Mouse (Mus musculus) small intestine, adult 2 months (tissue): ENCODE data around the gene Cstb. TPM values are rescaled to one million over a fixed set of nuclear protein-coding genes. Genes with fewer than 3 reads are reported as not detected.
A peak's percentile ranks its signal among the peaks of the same experiment; 100 is the strongest.
"Not testable (repeated sequence)": the region's sequence is repeated elsewhere in the genome, so short reads cannot be mapped to it uniquely, and the experiment has no call there.

Source experiments
- H3K27ac ChIP-seq: fragments of 200-500 bp; 2 replicates; pipeline ENCODE4 v1.5.1; 2012; ENCODE audit warnings: low read depth, low read length, control low read depth, inconsistent platforms; ENCODE audit not compliant: insufficient read depth
- H3K27me3 ChIP-seq: fragments of 200-500 bp; 2 replicates; pipeline ENCODE4 v1.6.1; 2012; ENCODE audit warnings: mild to moderate bottlenecking, moderate library complexity, low read length, inconsistent platforms; ENCODE audit not compliant: control insufficient read depth, insufficient read depth
- H3K36me3 ChIP-seq: fragments of 200-500 bp; 2 replicates; pipeline ENCODE4 v1.6.1; 2012; ENCODE audit warnings: mild to moderate bottlenecking, low read length, control low read depth, inconsistent platforms; ENCODE audit not compliant: control insufficient read depth, insufficient read depth
- H3K4me1 ChIP-seq: fragments of 200-500 bp; 2 replicates; pipeline ENCODE4 v1.6.1; 2012; ENCODE audit warnings: low read length, inconsistent platforms, mixed read lengths; ENCODE audit not compliant: control insufficient read depth, insufficient read depth, insufficient read length
- H3K4me3 ChIP-seq: fragments of 200-500 bp; 2 replicates; pipeline ENCODE4 v1.5.1; 2012; ENCODE audit warnings: low read depth, mild to moderate bottlenecking, control low read depth, inconsistent platforms, low read length, moderate library complexity
- CTCF ChIP-seq: fragments of 200-500 bp; IDR thresholded peaks from 2 replicates; pipeline ENCODE4 v1.5.1; 2012; ENCODE audit warnings: low read depth, mild to moderate bottlenecking, control low read depth, inconsistent platforms, low read length, moderate library complexity, mixed read lengths; ENCODE audit not compliant: insufficient replicate concordance, insufficient read length; ENCODE audit errors: extremely low read depth
- POLR2A ChIP-seq: fragments of 200-500 bp; IDR thresholded peaks from 2 replicates; pipeline ENCODE4 v1.6.1; 2012; ENCODE audit warnings: low read depth, mild to moderate bottlenecking, control low read depth, inconsistent platforms, low read length, moderate library complexity
- WGBS: fragments of 180-500 bp; shearing (Covaris S2); methylation state at CpG from one replicate; pipeline ENCODE4 v1.1.7; 2018; 5-methylcytosine and 5-hydroxymethylcytosine counted together
- polyA plus RNA-seq: library from polyadenylated mRNA; depleted of rRNA; stranded (reverse); fragments of >200 nt; gene quantifications from 2 replicates; pipeline ENCODE4 v1.2.3, GENCODE M21; 2012

The Cstb gene
- polyA plus RNA-seq, 1 experiment = 21.1 TPM

DNA sequence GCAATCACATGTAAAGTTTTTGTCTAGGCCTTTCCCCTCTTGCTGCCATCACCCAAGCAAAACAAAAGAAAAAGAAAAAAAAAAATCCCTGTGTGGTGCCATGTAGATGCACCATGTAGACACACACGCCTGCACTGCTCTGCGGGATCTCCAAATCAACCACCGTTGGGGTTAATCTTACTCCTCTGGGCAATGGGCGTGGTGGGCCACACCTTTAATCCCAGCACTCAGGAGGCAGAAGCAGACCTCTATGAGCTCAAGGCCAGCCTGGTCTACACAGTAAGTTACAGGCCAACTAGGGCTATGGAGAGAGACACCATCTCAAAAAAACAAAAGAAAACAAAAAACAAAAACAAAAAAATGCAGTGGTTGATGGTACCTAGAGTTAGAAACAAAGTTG, 18.3 kb upstream of the Cstb start:
- Histone ChIP-seq H3K4me1 (no peaks in the 10 kb centered on the region), H3K36me3 (peaks cover 71% of the 10 kb centered on the region), H3K27ac (no peak overlapping the region), H3K4me3 (no peak overlapping the region), H3K27me3 (no peaks in the 10 kb centered on the region)
- WGBS = 72% methylated on average over 4 of the region's 4 CpGs
- TF ChIP-seq CTCF (no peak), POLR2A (no peak)

DNA sequence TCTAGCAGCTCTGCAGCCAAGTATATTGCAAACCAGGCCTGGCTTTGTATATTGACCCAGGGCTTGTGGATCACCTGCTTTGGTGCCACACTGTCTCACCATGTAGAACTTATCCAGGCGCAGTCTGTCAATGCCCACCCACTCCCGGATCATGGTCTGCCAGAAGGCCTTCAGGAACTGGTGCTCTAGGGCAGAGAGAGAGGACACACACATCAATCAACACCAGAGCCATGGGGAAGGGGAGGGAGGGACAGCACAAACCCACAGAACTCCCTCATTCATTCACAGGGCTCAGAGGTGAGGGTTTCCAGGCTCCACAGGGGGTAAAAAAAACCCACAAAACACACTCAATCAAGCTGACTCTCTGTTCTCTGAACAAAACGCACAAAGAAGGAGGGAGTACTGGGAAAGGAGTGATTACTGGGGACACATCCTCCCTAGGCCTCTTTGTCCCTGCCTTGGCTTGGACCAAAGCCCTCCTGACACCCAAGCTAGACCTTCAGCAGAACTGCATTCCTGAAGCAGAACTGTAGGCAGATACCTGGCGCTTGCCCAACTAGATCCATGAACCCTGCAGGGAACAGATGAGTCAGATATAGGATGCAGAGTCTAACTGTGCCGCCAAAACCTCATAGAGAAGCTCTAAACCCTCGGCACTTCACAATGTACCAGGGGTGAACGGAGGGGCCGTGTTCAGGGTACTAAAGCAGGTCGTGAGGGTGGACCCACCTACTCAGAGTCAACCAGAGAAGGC, 16.3 kb upstream of the Cstb start:
- Histone ChIP-seq H3K36me3 (peaks cover 52% of the 10 kb centered on the region), H3K27ac (no peak overlapping the region), H3K27me3 (no peaks in the 10 kb centered on the region), H3K4me3 (no peak overlapping the region), H3K4me1 (no peaks in the 10 kb centered on the region)
- 85% methylated on average over 9 of the region's 9 CpGs for WGBS
- no peak for TF ChIP-seq POLR2A
- TF ChIP-seq CTCF = no peak

DNA sequence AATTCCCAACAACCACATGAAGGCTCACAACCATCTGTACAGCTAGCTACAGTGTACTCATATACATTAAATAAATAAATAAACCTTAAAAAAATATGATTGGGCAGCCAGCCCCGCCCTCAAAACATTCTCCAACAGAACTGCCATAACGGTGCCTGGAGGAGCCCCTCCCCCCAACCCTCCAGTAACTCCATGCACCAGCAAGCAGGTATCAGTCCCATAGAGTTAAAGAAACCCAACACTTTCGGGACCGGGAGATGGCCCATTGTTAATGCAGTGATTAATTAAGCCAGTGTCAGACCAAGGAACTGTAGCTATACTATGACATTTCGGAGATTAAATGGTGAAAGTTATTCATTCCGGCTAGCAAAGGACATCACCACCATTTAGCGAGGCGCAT, 13.6 kb upstream of the Cstb start:
- TF ChIP-seq CTCF (no peak), POLR2A (no peak)
- 4% methylated on average over 8 of the region's 8 CpGs for WGBS
- H3K27ac ChIP-seq = no peak overlapping the region

DNA sequence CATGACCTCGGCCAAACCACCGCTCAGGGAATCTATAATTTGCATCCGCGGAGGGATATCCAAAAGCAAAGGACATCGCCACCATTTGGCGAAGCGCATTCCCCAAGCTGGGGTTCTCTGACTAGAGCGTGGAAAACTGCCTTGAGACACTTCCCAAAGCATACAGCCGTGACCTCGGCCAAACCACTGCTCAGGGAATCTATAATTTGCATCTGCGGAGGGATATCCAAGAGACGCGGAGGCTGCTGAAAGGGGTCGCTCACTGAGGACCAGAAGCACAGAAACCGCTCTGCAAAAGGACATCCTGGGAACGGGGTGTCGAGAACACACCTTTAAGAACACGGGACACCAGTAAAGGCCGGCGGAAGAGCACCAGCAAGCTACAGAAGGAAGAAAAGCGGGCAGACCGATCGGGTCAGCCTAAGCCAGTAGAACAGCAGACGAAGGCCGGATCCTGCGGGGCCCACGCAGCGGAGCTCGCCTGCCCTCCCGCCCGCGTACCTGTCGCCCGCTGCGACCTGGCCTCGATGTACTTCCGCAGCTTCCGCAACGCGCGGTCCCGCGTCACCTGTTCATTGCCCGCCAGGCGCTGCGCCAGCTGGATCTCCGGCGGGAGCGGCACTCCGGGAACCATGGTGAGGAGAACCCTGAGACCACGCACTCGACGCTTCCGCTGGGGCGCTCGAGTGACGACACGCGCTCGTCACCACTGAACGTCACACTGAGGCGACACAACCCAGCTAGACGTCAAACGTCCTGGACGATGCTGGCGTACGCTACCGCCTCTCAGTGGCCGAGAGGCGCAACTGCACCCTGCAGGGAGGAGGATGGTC, 12.9 kb upstream of the Cstb start, which contains the start of gene Rrp1:
Gene Rrp1 (minus strand): TSS at position 725 of the 833 bp plus-strand sequence.
- TF ChIP-seq POLR2A (peak; percentile 38; the same call in 1 of the 2 replicates), CTCF (peak; percentile 98)
- WGBS = under 1% methylated on average over 70 of the region's 70 CpGs
- no peaks in the 10 kb centered on the region for H3K4me1 ChIP-seq
- H3K36me3 ChIP-seq = peaks cover 22% of the 10 kb centered on the region
- H3K27ac ChIP-seq = peak within 1 kb of the TSS; percentile 12; the same call in 1 of the 2 replicates
- peak within 1 kb of the TSS; percentile 65 for H3K4me3 ChIP-seq
- H3K27me3 ChIP-seq = no peaks in the 10 kb centered on the region

More for the DNA sequence above, 13.6 kb upstream of the Cstb start:
- H3K36me3 ChIP-seq = peaks cover 28% of the 10 kb centered on the region
- peak overlapping the region; percentile 65 for H3K4me3 ChIP-seq
- no peaks in the 10 kb centered on the region for H3K27me3 ChIP-seq
- H3K4me1 ChIP-seq = no peaks in the 10 kb centered on the region

DNA sequence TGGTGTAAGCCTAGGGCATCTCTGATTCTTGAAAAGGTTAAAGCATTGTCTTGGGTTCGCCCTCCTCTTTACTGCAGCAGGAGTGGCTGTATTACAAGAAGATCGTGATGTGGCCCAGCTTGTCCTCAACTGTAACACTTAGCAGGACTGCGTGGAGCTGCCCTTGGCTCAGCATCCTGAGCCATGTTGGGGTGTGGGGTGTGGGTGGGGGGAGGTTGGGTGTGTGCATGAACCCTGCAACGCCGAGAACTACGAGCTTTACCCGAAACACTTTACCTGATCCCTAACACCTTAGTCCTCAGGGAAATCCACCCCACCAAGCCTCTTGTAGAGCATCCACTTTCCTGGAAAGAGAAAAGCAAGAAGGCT, 12.3 kb upstream of the Cstb start:
- no peak overlapping the region for H3K27ac ChIP-seq
- WGBS = 26% methylated on average over 7 of the region's 7 CpGs
- no peaks in the 10 kb centered on the region for H3K4me1 ChIP-seq
- no peaks in the 10 kb centered on the region for H3K27me3 ChIP-seq
- TF ChIP-seq CTCF = no peak
- no peak for TF ChIP-seq POLR2A
- H3K36me3 ChIP-seq = peaks cover 18% of the 10 kb centered on the region
- H3K4me3 ChIP-seq = peak overlapping the region; percentile 65

DNA sequence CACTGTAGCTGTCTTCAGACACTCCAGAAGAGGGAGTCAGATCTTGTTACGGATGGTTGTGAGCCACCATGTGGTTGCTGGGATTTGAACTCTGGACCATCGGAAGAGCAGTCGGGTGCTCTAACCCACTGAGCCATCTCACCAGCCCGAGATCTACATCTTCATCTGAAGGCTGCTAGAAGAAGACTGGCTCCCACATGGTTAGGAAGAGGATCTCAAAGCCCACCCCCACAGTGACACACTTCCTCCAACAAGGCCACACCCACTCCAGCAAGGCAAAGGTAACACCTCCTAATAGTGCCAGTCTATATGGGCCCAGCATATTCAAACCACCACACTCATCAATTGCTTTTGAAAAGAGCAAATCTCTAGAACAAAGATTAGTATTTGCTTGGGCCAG, 10.5 kb upstream of the Cstb start:
- 87% methylated on average over 3 of the region's 4 CpGs for WGBS
- not testable (repeated sequence) for H3K4me1 ChIP-seq

DNA sequence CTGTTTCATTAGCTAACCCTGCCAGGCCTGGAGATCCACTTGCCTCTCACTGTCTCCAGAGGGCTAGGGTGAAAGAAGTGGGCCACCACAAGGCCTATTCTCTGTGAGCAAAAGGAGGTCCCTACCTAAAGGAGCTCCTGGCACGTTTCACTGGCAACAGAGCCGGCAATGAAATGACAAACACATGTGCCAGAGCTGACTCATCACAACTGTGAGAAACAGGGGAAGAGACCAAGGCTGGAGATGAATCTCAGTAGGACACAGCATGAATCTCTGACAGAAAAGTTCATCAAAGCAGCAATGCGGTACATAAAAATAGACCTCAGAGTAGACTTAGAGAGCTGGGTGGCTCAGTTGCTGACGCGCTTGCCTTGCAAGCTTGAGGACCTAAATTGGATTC, 7.6 kb upstream of the Cstb start:
- WGBS = 59% methylated on average over 5 of the region's 5 CpGs
- TF ChIP-seq POLR2A (no peak), CTCF (no peak)
- H3K36me3 ChIP-seq = no peaks in the 10 kb centered on the region
- H3K27me3 ChIP-seq = no peaks in the 10 kb centered on the region
- H3K27ac ChIP-seq = no peak overlapping the region
- H3K4me1 ChIP-seq = no peaks in the 10 kb centered on the region
- H3K4me3 ChIP-seq = no peak overlapping the region

More for the DNA sequence above, 10.5 kb upstream of the Cstb start:
- not testable (repeated sequence) for H3K27me3 ChIP-seq, H3K27ac ChIP-seq, H3K36me3 ChIP-seq, H3K4me3 ChIP-seq
